Mouse (Mus musculus) ES-E14 (cell line): ENCODE results near the gene Cd33. TPM values are rescaled to one million over a fixed set of nuclear protein-coding genes. Genes with fewer than 3 reads are reported as not detected.
A peak's percentile ranks its signal among the peaks of the same experiment; 100 is the strongest.

Experiments used
- DNase-seq: peaks from one replicate; pipeline ENCODE4 v3.0.0-alpha.2; 2013; ENCODE audit warnings: low read depth, low spot score
- H3K27ac ChIP-seq: 2 replicates; pipeline ENCODE4 v1.5.1; 2012; ENCODE audit warnings: low read depth, mild to moderate bottlenecking, low read length, moderate library complexity, mixed read lengths; ENCODE audit not compliant: poor library complexity, insufficient read depth, severe bottlenecking
- H3K36me3 ChIP-seq: 2 replicates; pipeline ENCODE4 v1.6.1; 2012; ENCODE audit warnings: mild to moderate bottlenecking, low read length, moderate library complexity, mixed read lengths; ENCODE audit not compliant: control insufficient read depth, poor library complexity, insufficient read depth, severe bottlenecking
- H3K4me1 ChIP-seq, 2 experiments: fragments of 150-350 bp in 1 of 2; sonication (generic) in 1 of 2; 2 replicates each; pipeline ENCODE4 v1.6.1; 2012; ENCODE audit warnings: low read length in 2 of 2, mild to moderate bottlenecking in 1 of 2, mixed read lengths in 1 of 2; ENCODE audit not compliant: control insufficient read depth in 2 of 2, insufficient read depth in 2 of 2, poor library complexity in 1 of 2
- H3K4me3 ChIP-seq, 2 experiments: fragments of 150-350 bp in 1 of 2; sonication (generic) in 1 of 2; 2 replicates each; pipeline ENCODE4 v1.5.1; 2012; ENCODE audit warnings: low read length in 2 of 2, low read depth in 1 of 2, mild to moderate bottlenecking in 1 of 2, mixed read lengths in 1 of 2; ENCODE audit not compliant: insufficient read depth in 1 of 2, poor library complexity in 1 of 2, severe bottlenecking in 1 of 2
- H3K9ac ChIP-seq: 2 replicates; pipeline ENCODE4 v1.6.1; 2012; ENCODE audit warnings: low read depth, mild to moderate bottlenecking, low read length, mixed read lengths; ENCODE audit not compliant: poor library complexity, insufficient read depth, severe bottlenecking
- H3K9me3 ChIP-seq: fragments of 150-350 bp; sonication (generic); 2 replicates; pipeline ENCODE4 v1.6.1; 2012; ENCODE audit warnings: low read depth, mild to moderate bottlenecking, low read length; ENCODE audit not compliant: control insufficient read depth, insufficient read depth
- CHD2 ChIP-seq: IDR thresholded peaks from 2 replicates; pipeline ENCODE4 v1.6.1; 2014; ENCODE audit warnings: mild to moderate bottlenecking, low read depth, low read length, inconsistent platforms
- HCFC1 ChIP-seq: IDR thresholded peaks from 2 replicates; pipeline ENCODE4 v1.6.1; 2012; ENCODE audit warnings: low read length, inconsistent platforms, borderline replicate concordance; ENCODE audit not compliant: insufficient read depth
- MAFK ChIP-seq: IDR thresholded peaks from 2 replicates; pipeline ENCODE4 v1.6.1; 2014; ENCODE audit warnings: mild to moderate bottlenecking, low read depth, low read length, inconsistent platforms; ENCODE audit not compliant: insufficient read depth
- ZC3H11A ChIP-seq: IDR thresholded peaks from 2 replicates; pipeline ENCODE4 v1.6.1; 2012; ENCODE audit warnings: low read depth, mild to moderate bottlenecking, inconsistent platforms, low read length, borderline replicate concordance
- ZNF384 ChIP-seq: IDR thresholded peaks from 2 replicates; pipeline ENCODE4 v1.6.1; 2012; ENCODE audit warnings: low read depth, low read length, inconsistent platforms
- in situ Hi-C, 2 experiments: fragments of 600-800 bp; cut with MboI; formaldehyde crosslinking; loops; one replicate each; pipeline ENCODE4 v1.15.1; 2025; ENCODE audit warnings: low sequenced_read_pairs in 2 of 2, inconsistent platforms in 1 of 2; ENCODE audit not compliant: unreplicated experiment in 2 of 2
- total RNA-seq: library from RNA; depleted of rRNA; stranded (reverse); fragments of 300-350 nt; gene quantifications from 2 replicates; pipeline ENCODE4 v1.2.3, GENCODE M21; 2012

Cd33 gene
- total RNA-seq, 1 experiment = 0.04 TPM

- no peak for DNase-seq
- no peak overlapping the region for H3K4me3 ChIP-seq
- in situ Hi-C loops = no loop called here
- H3K4me1 ChIP-seq = no peaks in the 10 kb centered on the region
- H3K36me3 ChIP-seq = no peaks in the 10 kb centered on the region
- no peak overlapping the region for H3K27ac ChIP-seq
- no peak for TF ChIP-seq HCFC1
- TF ChIP-seq CHD2 = no peak
- TF ChIP-seq ZNF384 = no peak
- TF ChIP-seq ZC3H11A = no peak
- no peak for TF ChIP-seq MAFK
- H3K9ac ChIP-seq = no peak overlapping the region
- peaks cover 12% of the 10 kb centered on the region for H3K9me3 ChIP-seq
These were observed 27.0 kb upstream of the Cd33 start for GRCm38 (mm10) chr7:43571216-43571615.

GRCm38 (mm10) chr7:43563300-43563699, 19.1 kb upstream of the Cd33 start:
- Histone ChIP-seq H3K9me3 (no peaks in the 10 kb centered on the region; the same call in 1 of the 2 replicates), H3K9ac (no peak overlapping the region), H3K27ac (no peak overlapping the region), H3K4me1 (no peaks in the 10 kb centered on the region), H3K36me3 (no peaks in the 10 kb centered on the region), H3K4me3 (no peak overlapping the region)
- TF ChIP-seq MAFK (no peak), CHD2 (no peak), ZC3H11A (no peak), HCFC1 (no peak), ZNF384 (no peak)
- no peak for DNase-seq
- in situ Hi-C loops = no loop called here

DNA sequence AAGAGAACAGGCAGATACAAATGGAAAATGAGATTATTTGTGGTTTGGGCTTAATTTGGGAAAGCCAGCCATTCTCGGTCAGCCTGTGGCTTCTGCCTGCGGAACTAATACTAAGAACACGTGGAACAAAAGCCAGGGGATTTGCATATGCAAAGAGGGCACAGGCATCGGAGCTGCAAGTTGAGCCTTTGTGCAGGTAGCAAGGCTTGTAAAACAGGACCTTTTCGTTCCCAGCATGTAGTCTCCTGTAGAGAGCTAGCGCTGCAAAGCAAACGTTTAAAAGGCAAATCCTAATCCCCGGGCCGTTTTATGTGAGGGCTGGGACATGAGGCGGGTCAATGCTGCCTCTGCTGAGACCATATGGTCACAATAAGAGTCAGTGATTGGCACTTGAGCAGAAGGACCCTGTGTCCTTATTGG, 18.4 kb upstream of the Cd33 start:
- H3K4me3 ChIP-seq = peak overlapping the region; percentile 71 to 73
- DNase-seq = no peak

DNA sequence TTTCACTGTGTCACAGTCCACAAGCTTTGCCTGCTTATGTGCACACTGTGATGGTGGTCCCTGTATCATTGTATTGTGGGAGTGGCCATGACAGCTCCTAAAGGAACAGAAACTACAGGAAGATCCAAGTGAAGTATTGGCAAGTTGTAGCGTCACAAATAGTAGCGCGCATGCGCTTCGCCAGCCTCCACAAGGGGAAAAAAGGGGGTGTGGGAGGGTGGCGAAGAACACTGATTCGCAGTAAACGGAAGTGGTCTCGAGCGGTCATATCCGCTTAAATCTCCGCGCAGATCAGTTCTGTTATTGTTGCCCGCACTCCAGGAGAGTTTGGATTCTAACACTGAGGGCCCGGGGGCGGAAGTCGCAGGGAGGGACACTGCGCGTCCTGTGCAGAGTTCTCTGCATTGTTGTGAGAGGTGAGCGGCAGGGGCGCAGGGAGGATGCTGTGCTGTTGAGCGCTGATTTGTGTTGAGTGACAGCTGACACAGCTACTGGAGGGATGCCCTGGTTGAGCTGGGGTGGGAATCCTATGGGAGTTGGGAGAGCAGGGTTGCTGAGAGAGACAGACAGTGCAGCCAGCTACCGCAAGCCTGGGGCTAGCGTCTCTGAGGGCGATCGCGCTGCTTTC, 17.9 kb upstream of the Cd33 start, which contains the start of gene Zfp658:
Zfp658 (plus strand) TSS at position 251 of the 628 bp plus-strand sequence.
- no peaks in the 10 kb centered on the region for H3K36me3 ChIP-seq
- H3K9ac ChIP-seq = peak within 1 kb of the TSS; percentile 67
- in situ Hi-C loops = no loop called here
- no peaks in the 10 kb centered on the region for H3K9me3 ChIP-seq
- H3K27ac ChIP-seq = peak within 1 kb of the TSS; percentile 27; the same call in 1 of the 2 replicates
- peak; percentile 86 for DNase-seq
- H3K4me1 ChIP-seq = no peaks in the 10 kb centered on the region
- TF ChIP-seq ZC3H11A (no peak), MAFK (no peak), ZNF384 (peak; percentile 48; the same call in 1 of the 2 replicates), HCFC1 (peak; percentile 61; the same call in 1 of the 2 replicates)
- peak within 1 kb of the TSS; percentile 71 to 73 for H3K4me3 ChIP-seq

More for the DNA sequence above, 18.4 kb upstream of the Cd33 start:
- H3K27ac ChIP-seq = no peak overlapping the region
- peak overlapping the region; percentile 67 for H3K9ac ChIP-seq
- no peaks in the 10 kb centered on the region for H3K4me1 ChIP-seq
- in situ Hi-C loops = no loop called here
- H3K9me3 ChIP-seq = no peaks in the 10 kb centered on the region
- TF ChIP-seq HCFC1 (no peak), MAFK (no peak), CHD2 (no peak), ZNF384 (no peak), ZC3H11A (no peak)
- H3K36me3 ChIP-seq = no peaks in the 10 kb centered on the region
